Mouse (Mus musculus) left cerebral cortex, postnatal 36 days (tissue): ENCODE data around the gene Cd72. TPM values are rescaled to one million over a fixed set of nuclear protein-coding genes. Genes with fewer than 3 reads are reported as not detected.
"Not testable (repeated sequence)": the region's sequence is repeated elsewhere in the genome, so short reads cannot be mapped to it uniquely, and the experiment has no call there.

ENCODE experiments used
- DNase-seq, 2 experiments: peaks; one replicate each; pipeline ENCODE4 v3.0.0; 2021 to 2022; ENCODE audit warnings: low spot score in 2 of 2, mixed read lengths in 1 of 2
- intact Hi-C: fragments of 180-260 bp; cut with DNase I; formaldehyde crosslinking; loops from one replicate; pipeline ENCODE4 v1.15.1; 2025
- total RNA-seq, 2 experiments: library from RNA; stranded (reverse); gene quantifications; 2 replicates each; pipeline ENCODE4 v1.2.3; 2021

Cd72 gene
- 1 to 10 TPM in 1 of 2 experiments, under 1 TPM in 1; 0.59 to 1.2 TPM for total RNA-seq

GRCm38 (mm10) chr4:43454041-43454836 lies at the start of gene Cd72:
TSS of gene Cd72 (minus strand) at chr4:43454628.
- no peak for DNase-seq

GRCm38 (mm10) chr4:43503506-43503905 lies 49.1 kb upstream of the Cd72 start:
- DNase-seq: no peak
- intact Hi-C loops: no loop called here

More at GRCm38 (mm10) chr4:43454041-43454836, at the start of gene Cd72:
- intact Hi-C loops: no loop called here

GRCm38 (mm10) chr4:43503041-43503440 lies 48.6 kb upstream of the Cd72 start:
- no peak for DNase-seq
- intact Hi-C loops: no loop called here

- DNase-seq: peak; percentile 67 to 72
- intact Hi-C loops: no loop called here
Observed at GRCm38 (mm10) chr4:43499407-43500333, 45.2 kb upstream of the Cd72 start, which contains the start of gene Arhgef39. TSS of gene Arhgef39 (minus strand) at chr4:43499695.

GRCm38 (mm10) chr4:43498983-43499382 lies 44.6 kb upstream of the Cd72 start:
- intact Hi-C loops: no loop called here

GRCm38 (mm10) chr4:43497946-43498345 lies 43.5 kb upstream of the Cd72 start:
- no peak for DNase-seq
- intact Hi-C loops: no loop called here

More at GRCm38 (mm10) chr4:43498983-43499382, 44.6 kb upstream of the Cd72 start:
- DNase-seq: no peak

GRCm38 (mm10) chr4:43497405-43497804 lies 43.0 kb upstream of the Cd72 start:
- intact Hi-C loops: no loop called here
- no peak for DNase-seq

GRCm38 (mm10) chr4:43496587-43496986 lies 42.2 kb upstream of the Cd72 start:
- intact Hi-C loops: no loop called here
- DNase-seq: no peak

GRCm38 (mm10) chr4:43493846-43494240 lies 39.4 kb upstream of the Cd72 start:
- no peak for DNase-seq
- intact Hi-C loops: loop anchor here (1.0 to 5.0 kb wide), 2 partner anchors 52 to 63 kb away; no protein-coding TSS in a partner anchor

GRCm38 (mm10) chr4:43493186-43493845 lies 38.9 kb upstream of the Cd72 start:
- DNase-seq: peak; percentile 95 to 96
- intact Hi-C loops: loop anchor here (1.0 to 5.0 kb wide), 2 partner anchors 51 to 64 kb away; no protein-coding TSS in a partner anchor

GRCm38 (mm10) chr4:43492821-43493185 lies 38.4 kb upstream of the Cd72 start, which contains the start of gene Ccdc107:
TSS of gene Ccdc107 (plus strand) at chr4:43492900.
- intact Hi-C loops: loop anchor here (1.0 to 5.0 kb wide), 2 partner anchors 51 to 64 kb away; no protein-coding TSS in a partner anchor
- DNase-seq: peak; percentile 91 to 93

- DNase-seq: no peak
- intact Hi-C loops: loop anchor here (5.0 kb wide), 1 partner anchor 65 kb away; no protein-coding TSS in a partner anchor
Observed at GRCm38 (mm10) chr4:43492101-43492820, 37.8 kb upstream of the Cd72 start.

- intact Hi-C loops: loop anchor here (5.0 kb wide), 1 partner anchor 66 kb away; no protein-coding TSS in a partner anchor
- DNase-seq: no peak
Observed at GRCm38 (mm10) chr4:43490801-43491200, 36.4 kb upstream of the Cd72 start.

- DNase-seq: no peak
- intact Hi-C loops: loop anchor here (1.0 to 5.0 kb wide), 2 partner anchors 68 kb away; no protein-coding TSS in a partner anchor
Observed at GRCm38 (mm10) chr4:43489611-43490010, 35.2 kb upstream of the Cd72 start.

- intact Hi-C loops, DNase-seq: not testable (repeated sequence)
Observed at GRCm38 (mm10) chr4:43485666-43486065, 31.2 kb upstream of the Cd72 start.

GRCm38 (mm10) chr4:43483535-43484091 lies 29.2 kb upstream of the Cd72 start, which contains the start of gene Sit1:
TSS of gene Sit1 (minus strand) at chr4:43483734.
- intact Hi-C loops: no loop called here

GRCm38 (mm10) chr4:43482591-43482990 lies 28.2 kb upstream of the Cd72 start:
- intact Hi-C loops: no loop called here
- no peak for DNase-seq

More at GRCm38 (mm10) chr4:43483535-43484091, 29.2 kb upstream of the Cd72 start, which contains the start of gene Sit1:
- no peak for DNase-seq

GRCm38 (mm10) chr4:43481894-43482456 lies 27.5 kb upstream of the Cd72 start:
- intact Hi-C loops: no loop called here
- DNase-seq: no peak
